Mouse (Mus musculus) sigmoid colon, adult 10 weeks (tissue): ENCODE results near the gene AU040320. TPM values are rescaled to one million over a fixed set of nuclear protein-coding genes. Genes with fewer than 3 reads are reported as not detected.

ENCODE experiments used
- polyA plus RNA-seq: library from polyadenylated mRNA; stranded (reverse); fragments of 350-450 nt; fragmentation: Illumina TruSeq; extraction: RNeasy Lipid Tissue Mini Kit (QIAGEN cat#74804); gene quantifications from one replicate; pipeline ENCODE4 v1.2.3, GENCODE M21; 2014; ENCODE audit warnings: low read depth, low replicate concordance

The AU040320 gene
- 6.3 TPM for polyA plus RNA-seq

GRCm38 (mm10) chr4:126753268-126754230 is at the start of gene AU040320, which contains the start of gene Ncdn:
AU040320 (plus strand) TSS chr4:126753544.
Ncdn (minus strand) TSS chr4:126753438.

GRCm38 (mm10) chr4:126736001-126736414 is 17.3 kb upstream of the AU040320 start, which contains the start of gene Tfap2e:
Tfap2e (minus strand) TSS chr4:126736240.

Other genes starting within 250 kb of the AU040320 start
- 10.7 TPM for gene Ago4, start 220.1 kb upstream of the AU040320 start, polyA plus RNA-seq
- 5.1 TPM for gene Clspn, start 196.6 kb upstream of the AU040320 start, polyA plus RNA-seq
- 4.1 TPM for gene 5730409E04Rik, start 143.7 kb upstream of the AU040320 start, polyA plus RNA-seq
- 76.6 TPM for gene Psmb2, start 75.9 kb upstream of the AU040320 start, polyA plus RNA-seq
- gene Tfap2e, start 17.3 kb upstream of the AU040320 start, polyA plus RNA-seq = not detected
- 0.25 TPM for gene Ncdn, start 106 bp upstream of the AU040320 start, polyA plus RNA-seq
- 36.0 TPM for gene Zmym4, start 214.6 kb downstream of the AU040320 start, polyA plus RNA-seq